Mouse (Mus musculus) right cerebral cortex, adult 2 months (tissue): ENCODE measurements around the gene Rab31.

Experiments used
- DNase-seq, 2 experiments: peaks; one replicate each; pipeline ENCODE4 v3.0.0; 2021 to 2022; ENCODE audit warnings: low spot score in 2 of 2

Gene Rab31

GRCm38 (mm10) chr17:65703527-65704391, 68.8 kb downstream of the Rab31 start:
- no peak for DNase-seq

GRCm38 (mm10) chr17:65701797-65702566, 70.6 kb downstream of the Rab31 start:
- peak; percentile 35 to 60 for DNase-seq

DNA sequence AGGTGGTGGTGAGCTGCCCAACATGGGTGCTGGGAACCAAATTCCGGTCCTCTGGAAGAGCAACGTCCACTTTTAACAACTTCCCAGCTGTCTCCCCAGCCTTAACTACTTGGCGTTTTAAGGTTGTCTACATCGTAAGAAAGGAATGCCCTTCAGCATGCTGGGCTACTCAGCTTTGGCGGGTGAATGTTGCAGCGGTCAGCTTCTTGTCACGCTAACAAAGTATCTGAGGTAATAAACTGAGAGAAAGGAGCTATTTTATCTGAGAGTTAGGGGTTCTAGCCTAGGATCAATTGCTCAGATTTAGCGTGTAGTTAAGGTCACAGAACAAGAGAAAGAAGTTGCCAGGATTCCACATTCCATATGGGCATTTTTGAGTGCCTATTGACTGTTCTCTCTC, 71.2 kb downstream of the Rab31 start:
- DNase-seq = no peak

- no peak for DNase-seq
Measured at GRCm38 (mm10) chr17:65700060-65700459, 72.5 kb downstream of the Rab31 start.

DNA sequence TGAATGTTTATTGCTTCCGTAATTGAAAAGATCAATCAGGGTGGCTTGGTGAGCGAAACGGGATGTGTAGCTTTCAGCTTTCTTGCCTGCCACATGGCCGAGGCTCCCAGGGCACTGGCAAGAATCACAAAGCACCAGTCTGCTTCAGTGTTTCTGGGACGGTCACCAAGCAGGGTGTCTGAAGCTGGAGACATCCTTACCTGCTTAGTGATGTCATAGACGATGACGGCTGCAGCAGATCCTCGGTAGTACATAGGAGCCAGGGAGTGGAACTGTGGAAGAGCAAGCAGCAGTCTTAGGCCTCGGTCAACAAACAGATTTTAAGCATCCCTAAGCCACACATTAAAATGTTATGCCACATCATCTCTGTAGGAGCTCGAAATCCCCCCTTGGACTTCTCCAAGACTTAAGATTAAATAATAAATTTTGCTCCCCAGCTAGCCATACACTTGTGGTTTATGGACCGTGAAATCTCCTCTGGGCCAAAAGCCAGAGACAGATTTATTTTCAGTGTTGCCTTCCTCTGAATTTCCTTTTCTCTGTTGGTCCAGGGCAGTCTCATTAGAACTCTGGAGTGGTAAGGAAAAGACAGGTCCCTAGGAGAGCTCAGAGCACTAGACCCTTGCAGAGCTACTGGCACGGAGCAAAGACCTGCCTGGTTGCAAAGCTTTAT, 74.6 kb downstream of the Rab31 start:
- DNase-seq = no peak

DNA sequence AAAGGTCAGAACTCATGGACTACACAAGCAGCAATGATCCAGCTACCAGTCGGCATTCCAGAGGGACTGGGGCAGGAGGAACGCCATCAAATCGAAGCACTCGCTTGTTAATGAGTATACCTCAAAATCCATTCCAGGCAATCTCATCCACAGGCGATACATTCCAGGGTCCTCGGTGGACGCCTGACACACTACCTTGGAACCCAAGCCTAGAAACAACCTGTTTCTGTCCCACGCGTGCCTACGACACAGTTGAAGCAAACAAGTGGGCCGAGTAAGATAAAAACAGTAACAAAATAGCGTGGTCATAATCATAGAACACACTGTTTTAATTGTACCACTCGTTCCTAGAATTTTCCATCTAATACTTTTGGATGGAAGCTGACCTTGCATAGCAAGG, 75.6 kb downstream of the Rab31 start:
- no peak for DNase-seq

GRCm38 (mm10) chr17:65692276-65692675, 80.3 kb downstream of the Rab31 start:
- DNase-seq = no peak

- DNase-seq = no peak
Measured at GRCm38 (mm10) chr17:65683731-65684130, 88.8 kb downstream of the Rab31 start.

- DNase-seq = no peak
Measured at GRCm38 (mm10) chr17:65683316-65683715, 89.2 kb downstream of the Rab31 start.

DNA sequence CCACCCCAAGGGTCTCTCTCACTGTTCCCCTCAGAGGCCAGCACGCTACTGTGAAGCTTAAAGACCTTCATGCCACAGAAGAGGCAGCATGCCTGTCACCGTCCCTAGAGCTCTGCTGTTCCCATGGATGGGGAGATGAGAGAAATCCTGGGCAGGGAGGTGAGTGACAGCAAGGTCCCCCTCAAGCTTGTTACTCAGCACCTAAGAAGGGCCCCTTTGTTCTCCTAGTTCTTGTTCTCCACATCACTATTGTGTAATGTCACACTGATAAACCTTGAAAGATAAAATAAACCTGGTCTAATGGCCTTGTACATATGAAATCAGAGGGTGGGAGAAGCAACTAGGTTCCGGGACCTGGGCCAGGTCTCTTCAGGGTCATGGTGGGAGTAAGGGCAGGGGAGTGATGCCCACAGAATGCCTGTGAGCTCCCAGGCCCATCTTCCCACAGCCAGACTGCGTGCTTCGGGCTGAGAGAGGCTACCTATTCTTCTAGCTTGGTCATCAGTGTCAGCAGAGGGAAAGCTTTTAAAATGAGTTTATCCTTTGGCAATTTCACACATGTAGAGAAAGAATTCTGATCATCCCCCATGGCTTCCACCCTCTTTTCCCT, 90.4 kb downstream of the Rab31 start:
- no peak for DNase-seq

DNA sequence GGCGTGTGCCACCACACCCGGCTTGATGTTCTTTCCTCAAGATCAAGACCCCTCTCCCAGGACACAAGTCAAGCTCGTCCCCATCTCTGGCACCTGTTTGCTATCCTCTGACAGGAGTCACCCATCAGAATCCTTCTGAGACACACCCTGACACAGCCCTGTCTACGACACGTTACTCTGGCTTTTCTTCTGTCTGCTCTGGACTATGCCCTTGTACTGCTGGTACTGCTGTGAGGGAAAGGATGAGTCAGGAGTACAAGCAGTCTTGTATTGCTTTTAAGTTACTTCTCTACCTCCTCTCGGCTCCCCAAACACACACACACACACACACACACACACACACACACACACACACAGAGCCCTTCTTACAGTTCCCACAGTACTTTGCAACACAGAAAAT, 91.0 kb downstream of the Rab31 start:
- no peak for DNase-seq

- no peak for DNase-seq
Measured at GRCm38 (mm10) chr17:65680801-65681412, 91.6 kb downstream of the Rab31 start.

DNA sequence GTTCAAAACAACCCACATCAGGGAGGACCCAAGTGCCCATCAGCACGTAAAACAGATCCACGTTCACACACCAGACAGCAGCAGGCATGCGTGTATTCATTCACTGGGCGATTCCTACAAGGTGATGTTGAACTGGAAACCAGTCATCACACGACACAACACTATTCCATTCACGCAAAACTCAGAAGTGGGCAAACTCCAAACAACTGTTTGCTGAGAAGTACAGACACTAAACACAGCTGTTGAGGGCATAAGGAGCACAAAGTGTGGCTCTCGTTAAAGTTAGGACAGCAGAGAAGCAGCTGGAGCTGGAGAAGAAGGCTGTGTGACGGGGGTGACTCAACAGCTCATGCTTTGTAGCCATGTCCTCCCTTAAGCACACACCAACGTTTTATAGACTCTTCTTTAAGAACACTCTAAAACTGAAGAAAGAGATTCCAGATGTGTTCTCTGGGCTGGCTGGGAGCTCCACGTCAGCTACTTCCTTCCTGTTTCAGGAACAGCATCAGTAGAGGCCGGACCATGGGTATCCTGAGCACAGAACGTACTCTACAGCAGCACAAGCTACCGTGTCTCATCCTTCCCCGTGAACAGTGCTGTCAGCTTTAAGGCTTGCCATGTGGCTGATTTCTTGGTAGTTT, 92.6 kb downstream of the Rab31 start:
- DNase-seq = no peak

GRCm38 (mm10) chr17:65677742-65678141, 94.8 kb downstream of the Rab31 start:
- DNase-seq = no peak

DNA sequence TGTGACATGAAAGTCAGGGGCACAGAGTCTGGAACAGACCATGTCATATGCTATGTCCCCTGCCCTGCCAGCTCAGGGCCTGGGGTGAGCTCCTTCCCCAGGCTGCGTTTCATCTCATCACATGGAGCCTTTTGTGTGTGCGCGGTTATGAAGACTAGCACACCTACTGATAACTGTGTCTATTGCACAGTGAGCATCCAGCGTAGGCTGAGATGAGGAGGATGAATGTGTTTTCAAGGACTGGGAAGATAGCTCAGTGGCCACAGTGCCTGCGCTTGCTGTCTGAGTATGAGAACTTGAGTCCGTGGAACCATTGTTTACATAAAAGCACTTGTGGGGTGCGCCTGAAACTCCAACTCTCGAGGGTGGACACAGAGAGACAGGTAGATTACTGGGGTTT, 96.0 kb downstream of the Rab31 start:
- no peak for DNase-seq

DNA sequence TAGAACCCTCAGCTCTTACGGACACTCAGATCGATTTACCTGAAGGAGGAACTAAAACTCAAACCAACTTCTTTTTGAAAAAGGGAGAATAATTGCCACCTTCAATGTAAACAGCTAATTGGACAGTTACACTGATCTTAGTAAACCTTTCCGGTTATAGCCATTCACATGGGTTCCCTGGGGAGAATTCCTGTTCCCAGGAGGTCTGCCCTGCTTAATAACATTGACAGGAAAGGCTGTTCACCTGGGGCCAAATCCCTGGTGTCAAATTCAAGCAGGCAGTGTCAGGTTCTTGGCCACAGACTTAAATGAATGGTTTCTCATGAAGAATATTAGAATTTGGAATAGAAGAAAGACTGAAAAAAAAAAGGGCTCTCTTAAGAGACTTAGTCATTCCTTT, 96.6 kb downstream of the Rab31 start:
- DNase-seq = no peak

DNA sequence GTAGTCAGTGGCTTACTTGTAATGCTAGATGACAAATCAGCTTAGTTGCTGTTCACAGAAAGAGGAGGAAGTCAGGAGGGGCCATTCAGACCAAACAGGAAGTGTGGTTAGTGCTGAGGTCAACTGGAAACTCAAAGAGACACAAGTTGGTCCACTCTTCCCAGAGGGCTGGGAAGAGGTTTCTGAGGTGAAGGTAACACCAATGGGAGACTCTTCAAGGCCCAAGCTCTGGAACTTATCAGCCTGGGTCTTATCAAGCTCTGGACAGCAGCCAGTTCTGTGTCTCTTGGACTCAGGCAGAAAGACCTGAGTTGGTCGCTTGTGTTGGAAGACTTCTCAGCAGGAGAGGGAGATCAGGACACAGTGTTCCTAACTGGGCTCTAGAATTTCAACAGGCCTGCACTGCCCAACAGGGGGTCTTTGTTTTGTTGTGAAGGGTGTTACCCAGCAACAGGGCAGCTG, 97.8 kb downstream of the Rab31 start:
- no peak for DNase-seq

DNA sequence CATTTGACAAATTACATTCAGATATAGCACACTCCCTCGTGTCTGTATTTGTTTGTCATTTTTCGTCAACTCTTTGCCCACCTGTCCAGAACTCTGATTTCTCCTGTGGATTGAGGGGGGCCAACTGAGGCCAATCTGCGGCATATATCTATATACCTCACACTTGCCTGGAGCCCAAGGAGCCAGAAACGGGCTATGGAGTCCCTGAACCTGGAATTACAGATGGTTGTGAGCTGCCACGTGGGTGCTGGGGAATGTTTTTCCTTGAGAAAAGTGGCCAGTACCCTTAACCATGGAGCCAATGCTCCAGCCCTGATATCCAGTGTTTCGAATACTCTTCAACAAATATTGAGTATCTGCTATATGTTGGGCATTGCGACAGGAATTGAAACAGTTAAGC, 99.6 kb downstream of the Rab31 start:
- DNase-seq = no peak

- no peak for DNase-seq
Measured at GRCm38 (mm10) chr17:65669061-65669460, 103.5 kb downstream of the Rab31 start.

- no peak for DNase-seq
Measured at GRCm38 (mm10) chr17:65667792-65668191, 104.8 kb downstream of the Rab31 start.
